Mouse (Mus musculus): ENCODE data around the gene Mcemp1.

DNA sequence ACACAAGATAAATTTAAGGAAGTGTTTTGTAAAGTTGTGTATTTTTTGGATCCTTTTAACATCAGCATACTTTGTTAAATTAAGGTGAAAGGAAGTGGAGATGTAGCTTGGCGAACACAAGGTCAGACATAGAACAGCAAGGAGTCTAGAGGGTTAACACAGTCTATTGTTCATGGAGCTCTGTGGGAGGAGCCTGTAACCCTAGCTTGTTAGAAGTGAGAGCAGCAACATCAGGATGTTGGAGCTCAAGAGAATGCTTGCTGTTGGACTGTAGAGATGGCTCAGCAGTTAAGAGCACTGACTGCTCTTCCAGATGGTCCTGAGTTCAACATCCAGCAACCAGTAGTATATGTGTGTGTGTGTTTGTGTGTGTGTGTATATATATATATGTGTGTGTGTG is 16.6 kb upstream of the Mcemp1 start:
- no peak for TF ChIP-seq GATA1 (IDR thresholded peaks at IDR 0.05; ENCODE audit: low read length)
- TF ChIP-seq TAL1 (IDR thresholded peaks at IDR 0.05; ENCODE audit: low read length): no peak

Data from erythroblast, embryonic 14.5 days (primary cell).